Mouse (Mus musculus) liver, embryonic 13.5 days (tissue): ENCODE data around the gene Ggnbp2. TPM values are rescaled to one million over a fixed set of nuclear protein-coding genes. Genes with fewer than 3 reads are reported as not detected.

ENCODE experiments used
- ATAC-seq: fragments of 200-750 bp; cut with Nextera tagmentation; 2 replicates; pipeline ENCODE4 v1.8.0; 2017; ENCODE audit warnings: low read depth, mild to moderate bottlenecking, moderate number of reproducible peaks, moderate library complexity
- DNase-seq: peaks from one replicate; pipeline ENCODE4 v3.0.0; 2022
- H3K27ac ChIP-seq: fragments of 300-500 bp; sonication (generic); 2 replicates; pipeline ENCODE4 v1.5.1; 2015; ENCODE audit warnings: moderate library complexity, mild to moderate bottlenecking, inconsistent platforms
- H3K27me3 ChIP-seq: fragments of 300-500 bp; sonication (generic); 2 replicates; pipeline ENCODE4 v1.6.1; 2015; ENCODE audit warnings: mild to moderate bottlenecking, inconsistent platforms
- H3K36me3 ChIP-seq: fragments of 300-500 bp; sonication (generic); 2 replicates; pipeline ENCODE4 v1.6.1; 2015; ENCODE audit warnings: mild to moderate bottlenecking, inconsistent platforms
- H3K4me1 ChIP-seq: fragments of 300-500 bp; sonication (generic); replicated peaks from 2 replicates; pipeline ENCODE4 v1.6.1; 2015; ENCODE audit warnings: inconsistent platforms
- H3K4me2 ChIP-seq: fragments of 300-500 bp; sonication (generic); 2 replicates; pipeline ENCODE4 v1.6.1; 2015; ENCODE audit warnings: inconsistent platforms, mild to moderate bottlenecking, moderate library complexity
- H3K4me3 ChIP-seq: fragments of 300-500 bp; sonication (generic); replicated peaks from 2 replicates; pipeline ENCODE4 v1.5.1; 2015; ENCODE audit warnings: mild to moderate bottlenecking, inconsistent platforms
- H3K9ac ChIP-seq: fragments of 300-500 bp; sonication (generic); 2 replicates; pipeline ENCODE4 v1.6.1; 2015; ENCODE audit warnings: mild to moderate bottlenecking, inconsistent platforms
- H3K9me3 ChIP-seq: fragments of 300-500 bp; sonication (generic); replicated peaks from 2 replicates; pipeline ENCODE4 v1.6.1; 2016; ENCODE audit warnings: inconsistent platforms
- WGBS: fragments of 180-500 bp; shearing (Covaris S2); methylation state at CpG from one replicate; pipeline ENCODE4 v1.1.7; 2015; ENCODE audit not compliant: insufficient replicate concordance; 5-methylcytosine and 5-hydroxymethylcytosine counted together
- polyA plus RNA-seq: library from polyadenylated mRNA; unstranded; fragments of >200 nt; fragmentation: Nextera tagmentation; extraction: Ambion mirVana; gene quantifications from 2 replicates; pipeline ENCODE4 v1.2.1, GENCODE M21; 2015

The Ggnbp2 gene
- polyA plus RNA-seq, 1 experiment from 2014 or later = 57.8 TPM

DNA sequence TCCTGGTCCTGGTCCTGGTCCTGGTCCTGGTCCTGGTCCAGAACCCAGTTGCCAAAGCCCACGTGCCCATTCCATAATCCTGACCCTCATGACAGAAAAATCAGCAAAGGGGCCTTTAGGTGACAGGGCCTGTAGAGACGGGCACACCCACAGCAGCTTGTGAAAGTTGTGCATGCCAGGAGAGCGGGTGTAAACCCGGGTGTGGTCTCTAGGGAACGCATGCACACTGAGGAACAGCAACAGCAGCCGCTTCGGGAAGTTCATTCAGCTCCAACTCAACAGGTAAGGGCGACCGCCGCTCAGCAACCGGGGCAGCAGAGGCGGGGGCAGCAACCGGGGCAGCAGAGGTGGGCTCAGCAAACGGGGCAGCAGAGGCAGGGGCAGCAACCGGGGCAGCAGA is 22.5 kb upstream of the Ggnbp2 start:
- 78% methylated on average over 15 of the region's 15 CpGs for WGBS
- no peak for DNase-seq
- H3K4me3 ChIP-seq = no peak overlapping the region
- peaks cover 75% of the 10 kb centered on the region for H3K36me3 ChIP-seq
- H3K4me2 ChIP-seq = no peak overlapping the region
- H3K27ac ChIP-seq = no peak overlapping the region
- no peak overlapping the region for H3K9ac ChIP-seq
- ATAC-seq = no peak
- H3K9me3 ChIP-seq = no peaks in the 10 kb centered on the region
- H3K27me3 ChIP-seq = no peaks in the 10 kb centered on the region
- no peaks in the 10 kb centered on the region for H3K4me1 ChIP-seq

DNA sequence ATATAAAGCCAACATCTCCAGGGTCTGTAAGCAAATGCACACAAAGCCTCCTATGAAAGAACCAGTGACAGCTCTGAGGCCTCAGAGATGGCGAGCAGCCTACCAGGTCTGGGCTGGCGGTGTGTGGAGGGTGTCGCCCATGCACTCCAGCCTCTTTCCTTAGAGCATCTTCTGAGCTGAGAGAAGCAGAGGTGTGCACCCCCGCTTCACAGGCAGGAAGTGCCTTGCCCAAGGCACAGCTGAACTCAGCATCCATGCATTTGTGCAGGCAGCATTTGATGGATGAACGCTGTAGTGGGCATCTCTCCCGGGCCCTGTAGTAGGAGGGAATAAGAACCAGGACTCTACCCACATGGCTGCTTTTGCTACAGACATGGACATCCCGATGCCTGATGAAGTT is 21.1 kb upstream of the Ggnbp2 start:
- H3K36me3 ChIP-seq = peaks cover 75% of the 10 kb centered on the region
- H3K27me3 ChIP-seq = no peaks in the 10 kb centered on the region
- no peak for ATAC-seq
- H3K4me2 ChIP-seq = no peak overlapping the region
- DNase-seq = no peak
- H3K27ac ChIP-seq = no peak overlapping the region
- H3K9ac ChIP-seq = no peak overlapping the region
- no peaks in the 10 kb centered on the region for H3K9me3 ChIP-seq
- no peak overlapping the region for H3K4me3 ChIP-seq
- WGBS = 86% methylated on average over 7 of the region's 7 CpGs
- no peaks in the 10 kb centered on the region for H3K4me1 ChIP-seq

DNA sequence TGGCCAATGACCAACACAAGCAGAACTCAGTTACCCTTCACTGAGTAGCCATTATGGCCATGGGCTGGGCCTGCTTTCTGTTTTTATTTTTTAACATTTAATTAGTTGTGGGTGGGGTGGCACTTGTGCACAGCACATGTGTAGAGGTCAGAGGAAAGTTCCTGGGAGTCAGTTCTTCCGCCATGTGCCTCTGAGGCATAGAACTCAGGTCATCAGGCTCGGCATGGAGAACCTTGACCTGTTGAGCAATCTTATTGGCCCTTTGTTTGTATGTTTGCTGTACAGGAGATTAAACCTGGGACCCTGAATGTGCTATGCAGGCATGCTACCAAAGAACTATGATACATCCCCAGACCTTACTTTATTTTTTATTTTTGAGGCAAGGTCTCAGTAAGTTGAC is 18.9 kb upstream of the Ggnbp2 start:
- H3K27ac ChIP-seq = no peak overlapping the region
- no peak overlapping the region for H3K4me3 ChIP-seq
- no peaks in the 10 kb centered on the region for H3K9me3 ChIP-seq
- no peak for ATAC-seq
- H3K4me2 ChIP-seq = no peak overlapping the region
- peaks cover 74% of the 10 kb centered on the region for H3K36me3 ChIP-seq
- no peaks in the 10 kb centered on the region for H3K4me1 ChIP-seq
- 77% methylated on average over 2 of the region's 2 CpGs for WGBS
- no peak for DNase-seq
- no peaks in the 10 kb centered on the region for H3K27me3 ChIP-seq
- no peak overlapping the region for H3K9ac ChIP-seq

DNA sequence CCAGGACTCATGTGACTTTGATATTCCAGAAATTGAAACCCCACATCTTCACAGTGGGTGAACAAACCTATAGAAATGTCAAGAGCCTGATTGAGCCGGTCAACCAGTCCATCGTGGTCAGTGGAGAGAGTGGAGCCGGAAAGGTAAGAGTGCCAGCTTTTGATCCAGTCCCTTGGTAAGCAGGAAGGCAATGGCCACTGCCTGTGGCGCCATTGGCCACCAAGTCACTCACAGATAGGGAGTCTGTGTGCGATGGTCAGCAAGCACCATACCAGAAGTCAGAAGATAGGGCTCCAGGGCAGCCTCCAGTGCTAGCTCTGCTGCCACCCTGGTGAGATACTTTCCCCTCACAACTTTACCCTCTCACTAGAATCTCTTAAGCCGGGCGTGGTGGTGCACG is 17.4 kb upstream of the Ggnbp2 start:
- Histone ChIP-seq H3K27me3 (no peaks in the 10 kb centered on the region), H3K9ac (no peak overlapping the region), H3K36me3 (peaks cover 79% of the 10 kb centered on the region), H3K4me3 (no peak overlapping the region), H3K9me3 (no peaks in the 10 kb centered on the region), H3K27ac (no peak overlapping the region), H3K4me1 (no peaks in the 10 kb centered on the region), H3K4me2 (no peak overlapping the region)
- DNase-seq (no peak), ATAC-seq (no peak)
- WGBS = 90% methylated on average over 8 of the region's 8 CpGs

DNA sequence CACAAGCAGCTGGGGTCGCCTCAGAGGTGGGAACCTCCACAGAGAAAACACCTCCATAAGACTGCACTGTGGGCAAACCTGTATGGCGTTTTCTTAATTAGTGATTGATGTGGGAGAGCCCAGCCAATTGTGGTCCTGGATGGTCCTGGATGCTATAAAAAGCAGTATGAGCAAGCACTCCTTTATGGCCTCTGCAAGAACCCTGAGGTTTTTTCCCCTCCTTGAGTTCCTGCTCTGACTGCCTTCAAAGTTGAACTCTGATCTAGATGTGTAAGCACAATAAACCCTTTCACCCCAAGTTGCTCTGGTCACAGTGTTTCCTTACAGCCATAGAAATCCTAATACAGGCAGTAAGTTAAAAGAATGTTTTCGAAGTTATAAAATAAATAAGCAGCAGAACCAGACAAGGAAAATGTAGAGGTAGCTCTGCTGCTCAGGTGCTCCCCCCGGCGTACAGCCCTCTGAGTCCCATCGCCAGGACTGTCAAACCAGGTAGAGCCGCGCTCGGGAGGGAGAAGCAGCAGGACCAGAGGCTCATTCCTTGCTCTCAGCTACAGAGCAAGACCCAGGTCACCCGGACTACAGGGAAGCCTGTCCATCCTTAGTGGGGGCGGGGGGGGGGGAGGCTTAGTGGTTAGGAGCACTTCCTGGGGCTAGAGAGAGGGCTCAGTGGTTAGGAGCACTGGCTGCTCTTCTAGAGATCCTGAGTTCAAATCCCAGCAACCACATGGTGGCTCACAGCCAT is 16.3 kb upstream of the Ggnbp2 start:
- WGBS = 83% methylated on average over 11 of the region's 11 CpGs
- Histone ChIP-seq H3K36me3 (peaks cover 74% of the 10 kb centered on the region), H3K4me2 (no peak overlapping the region), H3K4me1 (peaks cover 3% of the 10 kb centered on the region; the same call in 1 of the 2 replicates), H3K4me3 (no peak overlapping the region), H3K9me3 (no peaks in the 10 kb centered on the region), H3K9ac (no peak overlapping the region), H3K27ac (no peak overlapping the region), H3K27me3 (no peaks in the 10 kb centered on the region)
- ATAC-seq (no peak), DNase-seq (no peak)

DNA sequence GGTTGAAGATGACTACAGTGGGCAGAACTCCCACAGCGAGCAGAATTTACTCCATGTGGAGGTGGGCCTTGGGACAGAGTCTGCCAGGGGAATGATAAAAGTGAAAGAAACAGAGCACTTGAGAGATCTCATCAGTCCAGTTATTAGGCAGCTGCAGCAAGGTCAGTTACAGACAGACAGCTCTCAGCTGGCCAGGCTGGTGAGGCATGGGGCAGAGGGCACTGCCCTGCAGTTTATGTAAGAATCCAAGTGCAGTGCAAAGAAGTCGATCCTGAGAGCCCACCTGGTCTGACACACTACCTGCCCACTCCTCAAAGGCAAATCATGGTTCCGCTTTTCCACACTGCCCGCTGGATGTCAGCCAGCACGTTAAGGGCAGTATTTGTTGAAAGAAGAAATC is 15.6 kb upstream of the Ggnbp2 start:
- H3K27ac ChIP-seq = no peak overlapping the region
- H3K4me1 ChIP-seq = peaks cover 10% of the 10 kb centered on the region
- no peak for DNase-seq
- no peaks in the 10 kb centered on the region for H3K9me3 ChIP-seq
- H3K27me3 ChIP-seq = no peaks in the 10 kb centered on the region
- ATAC-seq = no peak
- peaks cover 70% of the 10 kb centered on the region for H3K36me3 ChIP-seq
- H3K4me3 ChIP-seq = no peak overlapping the region
- H3K4me2 ChIP-seq = no peak overlapping the region
- no peak overlapping the region for H3K9ac ChIP-seq
- WGBS = 87% methylated on average over 5 of the region's 5 CpGs

DNA sequence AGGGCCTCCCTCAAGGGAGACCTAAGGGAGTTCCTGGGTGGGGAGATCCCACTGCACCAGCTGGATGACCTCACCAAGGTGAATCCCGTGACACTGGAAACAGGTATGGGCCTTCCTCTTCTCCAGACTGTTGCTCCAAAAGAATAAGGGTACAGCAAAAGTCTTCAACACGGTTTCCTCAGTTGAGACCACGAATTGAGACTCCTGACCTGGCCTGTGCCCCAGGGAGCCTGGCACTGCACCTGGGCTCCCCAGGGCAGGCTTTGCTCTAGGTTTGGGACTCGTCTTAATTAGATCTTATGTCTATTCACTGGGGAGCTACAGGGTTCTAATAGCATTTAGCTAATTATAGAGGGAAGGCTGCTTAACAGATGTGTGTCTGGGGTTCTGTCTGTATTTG is 14.6 kb upstream of the Ggnbp2 start:
- Histone ChIP-seq H3K9ac (no peak overlapping the region), H3K27me3 (no peaks in the 10 kb centered on the region), H3K36me3 (peaks cover 68% of the 10 kb centered on the region), H3K27ac (no peak overlapping the region), H3K9me3 (no peaks in the 10 kb centered on the region), H3K4me2 (no peak overlapping the region), H3K4me3 (no peak overlapping the region), H3K4me1 (peaks cover 16% of the 10 kb centered on the region)
- DNase-seq (no peak), ATAC-seq (no peak)
- WGBS = 80% methylated on average over 4 of the region's 4 CpGs

DNA sequence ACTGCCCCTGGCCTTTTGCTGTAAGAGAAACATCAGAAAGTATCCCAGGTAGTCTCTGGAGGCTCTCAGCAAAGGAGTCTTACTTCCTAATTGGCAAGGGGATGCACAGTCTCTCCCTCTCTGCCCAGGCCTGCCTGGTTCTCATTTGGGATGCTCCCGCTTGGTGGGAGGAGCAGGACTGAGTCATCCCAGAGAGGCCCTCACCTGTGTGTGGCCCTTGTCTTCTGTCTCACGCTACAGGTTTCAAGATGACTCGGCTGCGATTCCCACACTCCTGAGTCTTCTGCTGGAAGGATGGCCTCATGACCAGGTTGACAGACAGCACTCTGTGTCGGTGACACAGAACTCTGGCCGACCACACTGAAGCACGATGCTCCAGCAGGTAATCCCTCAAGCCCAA is 11.7 kb upstream of the Ggnbp2 start:
- ATAC-seq (no peak), DNase-seq (no peak)
- Histone ChIP-seq H3K27ac (no peak overlapping the region), H3K4me2 (no peak overlapping the region), H3K4me3 (no peak overlapping the region), H3K9ac (no peak overlapping the region), H3K9me3 (no peaks in the 10 kb centered on the region), H3K36me3 (peaks cover 57% of the 10 kb centered on the region), H3K27me3 (no peaks in the 10 kb centered on the region), H3K4me1 (peaks cover 37% of the 10 kb centered on the region)
- 88% methylated on average over 7 of the region's 7 CpGs for WGBS

DNA sequence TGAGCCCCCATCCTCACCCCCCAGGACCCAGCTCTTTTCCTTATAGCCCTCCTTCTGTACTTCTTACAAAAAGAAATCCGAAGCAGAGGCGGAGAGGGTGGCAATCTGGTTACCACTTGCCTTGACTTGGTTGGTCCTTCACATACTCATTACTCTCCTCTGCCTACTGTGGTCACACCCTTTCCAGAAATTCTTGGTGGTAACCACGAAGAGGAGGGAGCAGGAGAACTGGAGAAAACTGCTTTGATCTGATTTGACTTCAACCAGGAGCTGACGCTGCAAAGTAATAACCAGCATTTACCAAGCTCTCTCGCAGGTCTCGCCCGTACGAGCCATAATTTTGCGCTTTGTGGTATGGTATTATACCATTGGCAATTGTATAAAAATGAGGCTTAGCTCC is 10.4 kb upstream of the Ggnbp2 start:
- Histone ChIP-seq H3K27me3 (no peaks in the 10 kb centered on the region), H3K9ac (peak overlapping the region; percentile 90), H3K36me3 (peaks cover 48% of the 10 kb centered on the region), H3K4me3 (peak overlapping the region; percentile 88), H3K9me3 (no peaks in the 10 kb centered on the region), H3K4me1 (peaks cover 44% of the 10 kb centered on the region), H3K4me2 (peak overlapping the region; percentile 100), H3K27ac (peak overlapping the region; percentile 91)
- DNase-seq (no peak), ATAC-seq (no peak)
- 46% methylated on average over 9 of the region's 9 CpGs for WGBS

DNA sequence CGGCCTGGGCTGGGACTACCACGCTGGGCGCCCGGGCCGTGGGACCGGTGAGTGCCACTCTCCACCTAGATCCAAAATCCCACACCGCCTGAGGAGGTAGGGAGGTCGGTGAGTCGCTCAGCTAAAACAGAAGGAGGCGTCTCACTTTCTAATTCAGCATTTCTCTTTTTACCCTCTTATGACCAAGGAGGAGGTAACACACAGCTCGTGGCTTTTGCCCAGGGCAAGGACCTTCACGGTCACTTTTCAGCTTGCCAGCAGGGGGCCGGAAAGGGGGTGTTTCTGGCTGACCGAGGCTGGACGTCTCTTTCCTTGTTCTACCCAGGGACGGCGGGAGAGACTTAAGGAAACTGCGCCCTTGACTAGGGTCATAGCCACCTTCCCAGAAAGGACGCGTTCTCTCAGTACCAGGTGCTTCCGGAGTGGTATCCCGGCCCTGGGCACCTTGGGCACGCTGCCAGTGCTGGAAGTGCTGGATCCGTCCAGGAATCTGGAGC is 9.9 kb upstream of the Ggnbp2 start:
- Histone ChIP-seq H3K4me1 (peaks cover 44% of the 10 kb centered on the region), H3K27ac (peak overlapping the region; percentile 91), H3K27me3 (no peaks in the 10 kb centered on the region), H3K4me3 (peak overlapping the region; percentile 88), H3K4me2 (peak overlapping the region; percentile 100), H3K9ac (peak overlapping the region; percentile 90), H3K9me3 (no peaks in the 10 kb centered on the region), H3K36me3 (peaks cover 47% of the 10 kb centered on the region)
- no peak; the same call in 1 of the 2 replicates for ATAC-seq
- under 1% methylated on average over 24 of the region's 24 CpGs for WGBS
- peak; percentile 34 for DNase-seq

DNA sequence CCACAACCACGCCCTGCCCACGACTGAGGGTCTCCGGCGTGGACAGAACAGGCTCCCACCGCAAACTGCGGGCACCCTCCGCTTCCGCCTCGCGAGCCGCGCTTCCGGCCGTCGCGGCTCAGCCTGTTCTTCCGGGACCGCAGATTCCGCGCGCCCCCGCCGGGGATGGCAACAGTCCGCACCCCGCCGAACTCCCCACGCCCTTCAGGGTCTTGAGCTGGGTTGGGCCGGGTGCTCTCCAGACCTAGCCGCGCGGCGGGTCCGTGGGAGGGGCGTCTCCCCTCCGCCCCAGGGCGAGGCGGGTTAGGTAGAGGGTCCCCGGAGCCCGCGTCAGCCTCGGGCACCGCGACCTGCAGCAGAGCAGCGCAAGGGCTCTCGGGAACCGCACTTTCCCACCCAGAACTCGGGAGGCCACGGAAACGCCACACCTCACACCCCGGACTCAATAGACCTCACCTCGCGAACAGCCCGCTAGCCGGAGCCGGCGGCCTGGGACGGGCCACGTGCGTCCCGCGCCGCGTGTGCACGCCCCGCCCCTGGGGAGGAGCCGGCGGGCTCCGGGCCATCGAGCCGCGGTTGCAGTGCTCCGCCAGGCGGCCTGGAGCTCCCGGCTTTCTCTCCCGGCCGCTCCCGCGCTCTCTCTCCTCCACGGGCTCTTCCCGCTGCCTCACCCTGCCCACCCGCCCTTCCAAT is 9.3 kb upstream of the Ggnbp2 start, which contains the start of the genes Myo19 and Pigw:
Myo19 (plus strand) TSS at position 377 of the 693 bp plus-strand sequence.
Pigw (minus strand) TSS at position 514 of the 693 bp plus-strand sequence.
- Histone ChIP-seq H3K36me3 (peaks cover 41% of the 10 kb centered on the region), H3K9ac (peak within 1 kb of the TSS; percentile 90), H3K9me3 (no peaks in the 10 kb centered on the region), H3K27ac (peak within 1 kb of the TSS; percentile 91), H3K4me2 (peak within 1 kb of the TSS; percentile 100), H3K27me3 (no peaks in the 10 kb centered on the region), H3K4me3 (peak within 1 kb of the TSS; percentile 88), H3K4me1 (peaks cover 44% of the 10 kb centered on the region)
- under 1% methylated on average over 81 of the region's 81 CpGs for WGBS
- DNase-seq = peak; percentile 82
- peak; percentile 94 for ATAC-seq
